Mouse (Mus musculus) midbrain, postnatal 0 days (tissue): ENCODE data around the gene Rpl23. TPM values are rescaled to one million over a fixed set of nuclear protein-coding genes. Genes with fewer than 3 reads are reported as not detected.

Source experiments
- ATAC-seq: fragments of 200-750 bp; cut with Nextera tagmentation; 2 replicates; pipeline ENCODE4 v1.8.0; 2017; ENCODE audit warnings: moderate number of reproducible peaks, mild to moderate bottlenecking, moderate TSS enrichment, moderate library complexity; ENCODE audit not compliant: low FRiP score
- DNase-seq: peaks from one replicate; pipeline ENCODE4 v3.0.0-alpha.2; 2015; ENCODE audit warnings: low spot score
- H3K27ac ChIP-seq: fragments of 300-500 bp; sonication (generic); 2 replicates; pipeline ENCODE4 v1.5.1; 2014; ENCODE audit warnings: low read depth, mild to moderate bottlenecking, low read length, mixed read lengths
- H3K27me3 ChIP-seq: fragments of 300-500 bp; sonication (generic); 2 replicates; pipeline ENCODE4 v1.6.1; 2014; ENCODE audit warnings: low read length, control low read depth, mixed read lengths; ENCODE audit not compliant: insufficient read depth
- H3K36me3 ChIP-seq: fragments of 300-500 bp; sonication (generic); 2 replicates; pipeline ENCODE4 v1.6.1; 2014; ENCODE audit warnings: low read length, control low read depth, mixed read lengths; ENCODE audit not compliant: insufficient read depth
- H3K4me1 ChIP-seq: fragments of 300-500 bp; sonication (generic); 2 replicates; pipeline ENCODE4 v1.6.1; 2014; ENCODE audit warnings: mild to moderate bottlenecking, control low read depth, antibody characterized with exemption, low read length, mixed read lengths; ENCODE audit not compliant: insufficient read depth
- H3K4me2 ChIP-seq: fragments of 300-500 bp; sonication (generic); 2 replicates; pipeline ENCODE4 v1.6.1; 2014; ENCODE audit warnings: low read depth, mild to moderate bottlenecking, low read length, mixed read lengths; ENCODE audit not compliant: poor library complexity, severe bottlenecking
- H3K4me3 ChIP-seq: fragments of 300-500 bp; sonication (generic); 2 replicates; pipeline ENCODE4 v1.5.1; 2014; ENCODE audit warnings: low read depth, mild to moderate bottlenecking, low read length, moderate library complexity
- H3K9ac ChIP-seq: fragments of 300-500 bp; sonication (generic); replicated peaks from 2 replicates; pipeline ENCODE4 v1.6.1; 2014; ENCODE audit warnings: mild to moderate bottlenecking, low read length, moderate library complexity, mixed read lengths; ENCODE audit not compliant: poor library complexity, severe bottlenecking
- H3K9me3 ChIP-seq: fragments of 300-500 bp; sonication (generic); 2 replicates; pipeline ENCODE4 v1.6.1; 2016; ENCODE audit warnings: low read length, control low read depth
- CTCF ChIP-seq: IDR thresholded peaks from 2 replicates; pipeline ENCODE4 v1.5.1; 2016; ENCODE audit warnings: antibody characterized with exemption, mild to moderate bottlenecking
- WGBS: fragments of 180-500 bp; shearing (Covaris S2); extraction: QIAGEN DNeasy Blood & Tissue Kit; methylation state at CpG from one replicate; pipeline ENCODE4 v1.1.7; 2014; 5-methylcytosine and 5-hydroxymethylcytosine counted together
- polyA plus RNA-seq: library from polyadenylated mRNA; unstranded; fragments of >200 nt; fragmentation: Nextera tagmentation; extraction: Ambion mirVana; gene quantifications from 2 replicates; pipeline ENCODE4 v1.2.1, GENCODE M21; 2015
- total RNA-seq: library from RNA; depleted of rRNA; stranded (reverse); fragments of >200 nt; gene quantifications from 2 replicates; pipeline ENCODE4 v1.2.3, GENCODE M21; 2014

The Rpl23 gene
- total and polyA plus RNA-seq, 2 experiments from 2014 or later: 177 to 329 TPM

DNA sequence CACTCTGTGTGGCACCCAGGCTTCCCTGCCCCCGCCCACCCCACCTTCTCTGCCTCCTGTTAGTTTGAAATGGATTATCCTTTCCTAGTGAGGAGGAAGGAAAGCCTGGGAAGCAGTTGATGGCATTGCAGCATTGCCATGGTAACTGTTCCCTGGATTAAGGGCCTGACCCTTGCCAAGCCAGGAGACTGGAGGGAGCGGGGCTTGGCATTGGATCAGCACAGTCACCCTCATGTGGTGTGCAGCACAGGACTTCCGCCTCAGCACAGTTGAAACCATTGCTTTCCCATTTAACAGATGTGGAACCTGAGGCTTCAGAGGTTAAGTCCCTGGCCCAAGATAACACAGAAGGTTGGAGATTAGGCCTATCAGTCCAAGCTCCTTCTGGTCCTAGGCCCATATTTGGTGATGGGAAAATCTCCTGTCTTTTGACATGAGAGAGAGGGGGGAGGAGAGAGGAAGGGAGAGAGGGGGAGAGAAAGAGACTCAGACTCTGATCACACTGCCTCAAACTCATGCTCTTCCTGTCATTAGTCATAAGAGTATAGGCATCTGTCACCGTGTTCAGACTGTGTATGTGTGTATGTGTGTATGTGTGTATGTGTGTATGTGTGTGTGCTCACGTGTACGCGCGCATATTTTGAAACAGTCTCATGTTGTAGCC lies 39.3 kb upstream of the Rpl23 start:
- DNase-seq (no peak), ATAC-seq (no peak)
- Histone ChIP-seq H3K4me2 (no peak overlapping the region), H3K9ac (no peak overlapping the region), H3K27ac (no peak overlapping the region), H3K9me3 (no peaks in the 10 kb centered on the region), H3K4me1 (no peaks in the 10 kb centered on the region), H3K27me3 (no peaks in the 10 kb centered on the region), H3K4me3 (no peak overlapping the region), H3K36me3 (peaks cover 59% of the 10 kb centered on the region)
- WGBS: 93% methylated on average over 8 of the region's 8 CpGs
- TF ChIP-seq CTCF: no peak

DNA sequence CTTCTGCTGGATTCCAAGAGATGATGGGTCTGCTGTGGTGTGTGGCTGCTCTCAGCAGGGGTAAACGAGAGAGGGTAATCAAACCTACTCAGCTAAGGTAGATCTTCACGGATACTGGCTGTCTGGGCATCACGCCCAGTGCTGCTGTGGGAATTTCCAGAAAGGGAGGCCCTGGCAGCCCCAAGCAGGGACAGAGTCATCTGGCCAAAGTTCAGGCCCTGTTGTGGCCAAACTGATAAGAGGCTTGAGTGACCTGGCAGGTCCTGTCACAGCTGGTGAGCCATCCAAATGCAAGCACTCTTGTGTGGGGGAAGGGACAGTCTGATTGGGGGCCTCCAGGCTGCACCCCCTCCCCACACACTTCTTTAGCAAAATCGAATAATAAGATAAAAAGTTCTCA lies 38.6 kb upstream of the Rpl23 start:
- Histone ChIP-seq H3K27ac (no peak overlapping the region), H3K9ac (no peak overlapping the region), H3K4me2 (no peak overlapping the region), H3K4me3 (no peak overlapping the region), H3K36me3 (peaks cover 63% of the 10 kb centered on the region), H3K4me1 (no peaks in the 10 kb centered on the region), H3K9me3 (no peaks in the 10 kb centered on the region), H3K27me3 (no peaks in the 10 kb centered on the region)
- TF ChIP-seq CTCF: no peak
- WGBS: 62% methylated on average over 4 of the region's 4 CpGs
- no peak for ATAC-seq
- DNase-seq: no peak

DNA sequence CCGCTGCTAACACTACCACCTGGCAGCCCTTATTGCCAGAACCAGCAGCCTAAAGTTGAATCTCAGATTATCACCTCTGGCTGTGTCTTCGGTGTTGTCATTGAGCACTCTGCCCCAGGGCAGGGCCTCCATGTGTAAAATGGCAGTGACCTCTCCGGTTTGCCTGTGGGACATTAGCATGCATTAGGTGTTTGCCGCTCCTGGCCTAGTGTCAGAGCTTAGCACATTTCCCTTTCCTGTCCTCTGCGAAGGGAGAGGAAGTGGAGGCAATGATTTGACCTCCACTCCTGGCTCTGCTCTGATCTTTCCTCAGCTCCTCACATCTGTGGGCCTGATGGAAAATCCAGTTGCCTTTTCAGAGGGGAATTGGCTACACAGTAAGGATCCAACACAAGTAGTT lies 37.7 kb upstream of the Rpl23 start:
- TF ChIP-seq CTCF: no peak
- WGBS: 81% methylated on average over 5 of the region's 5 CpGs
- H3K27me3 ChIP-seq: no peaks in the 10 kb centered on the region
- no peak overlapping the region for H3K27ac ChIP-seq
- H3K4me3 ChIP-seq: no peak overlapping the region
- H3K4me1 ChIP-seq: no peaks in the 10 kb centered on the region
- H3K9ac ChIP-seq: no peak overlapping the region
- peaks cover 62% of the 10 kb centered on the region for H3K36me3 ChIP-seq
- ATAC-seq (no peak), DNase-seq (no peak)
- no peak overlapping the region for H3K4me2 ChIP-seq
- no peaks in the 10 kb centered on the region for H3K9me3 ChIP-seq

DNA sequence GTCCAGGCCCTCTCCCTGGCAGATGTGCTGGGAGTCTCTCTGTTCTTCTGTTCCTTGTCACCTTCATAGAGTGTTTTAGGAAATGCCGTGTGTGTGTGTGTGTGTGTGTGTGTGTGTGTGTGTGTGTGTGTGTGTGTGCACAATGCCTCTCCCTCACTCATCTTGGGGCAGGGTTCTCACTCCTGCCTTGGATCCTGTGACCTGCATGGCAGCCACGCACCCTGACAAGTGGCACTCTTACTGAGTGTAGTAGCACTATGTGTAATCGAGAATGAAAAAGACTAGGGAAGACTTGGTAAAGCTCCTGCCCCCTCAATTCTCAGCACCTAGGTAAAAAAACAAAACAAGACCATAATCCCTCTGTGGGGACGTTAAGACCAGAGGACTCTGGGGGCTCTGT lies 36.9 kb upstream of the Rpl23 start:
- H3K4me1 ChIP-seq: no peaks in the 10 kb centered on the region
- H3K9ac ChIP-seq: no peak overlapping the region
- DNase-seq (no peak), ATAC-seq (no peak)
- H3K4me3 ChIP-seq: no peak overlapping the region
- WGBS: 50% methylated on average over 4 of the region's 4 CpGs
- H3K27ac ChIP-seq: peak overlapping the region; percentile 47; the same call in 1 of the 2 replicates
- no peak overlapping the region for H3K4me2 ChIP-seq
- no peaks in the 10 kb centered on the region for H3K9me3 ChIP-seq
- no peak for TF ChIP-seq CTCF
- H3K27me3 ChIP-seq: no peaks in the 10 kb centered on the region
- peaks cover 59% of the 10 kb centered on the region for H3K36me3 ChIP-seq

DNA sequence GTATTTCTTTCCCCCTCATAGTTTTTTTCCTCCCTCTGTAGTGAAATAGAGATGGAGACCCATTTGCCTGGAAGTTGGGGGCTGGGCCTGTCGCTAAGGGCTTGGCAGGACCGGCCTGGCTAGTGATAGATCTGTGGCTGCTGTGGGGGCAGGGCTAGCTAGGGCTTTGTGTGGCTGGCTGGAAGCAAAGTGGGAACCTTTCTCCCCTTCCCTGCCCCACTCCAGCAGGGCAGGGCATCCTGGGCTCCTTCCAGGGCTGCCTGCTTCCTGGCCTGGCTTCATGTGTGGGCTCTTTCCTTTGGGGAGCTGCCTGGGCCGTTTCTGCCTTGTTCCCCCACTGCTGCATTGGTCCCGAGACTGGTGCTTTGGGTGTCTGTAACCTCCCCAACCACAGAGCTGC lies 36.3 kb upstream of the Rpl23 start:
- peaks cover 4% of the 10 kb centered on the region; the same call in 1 of the 2 replicates for H3K4me1 ChIP-seq
- no peaks in the 10 kb centered on the region for H3K9me3 ChIP-seq
- ATAC-seq (peak; percentile 70), DNase-seq (peak; percentile 81)
- H3K9ac ChIP-seq: no peak overlapping the region
- no peaks in the 10 kb centered on the region for H3K27me3 ChIP-seq
- WGBS: 13% methylated on average over 4 of the region's 4 CpGs
- no peak overlapping the region for H3K4me3 ChIP-seq
- H3K4me2 ChIP-seq: no peak overlapping the region
- TF ChIP-seq CTCF: no peak
- peaks cover 57% of the 10 kb centered on the region for H3K36me3 ChIP-seq
- peak overlapping the region; percentile 47; the same call in 1 of the 2 replicates for H3K27ac ChIP-seq

DNA sequence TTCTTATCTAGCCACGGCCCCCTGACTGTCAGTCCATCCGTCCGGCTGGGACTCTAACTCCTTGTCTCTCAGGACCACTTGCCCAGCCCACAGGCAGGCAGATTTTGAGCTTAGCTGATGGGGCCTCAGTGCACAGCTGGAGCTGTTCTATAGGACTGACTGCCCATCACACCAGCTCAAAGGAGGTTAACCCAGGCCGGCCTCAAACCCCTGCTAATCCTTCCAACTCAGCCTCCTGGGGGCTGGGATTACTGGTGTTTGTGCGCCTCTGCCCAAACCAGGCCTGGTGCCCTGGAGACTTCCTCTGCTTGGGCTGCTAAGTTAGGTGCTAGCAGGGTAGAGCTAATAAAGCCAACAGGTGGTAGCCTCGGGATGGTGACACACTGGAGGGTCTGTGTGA lies 35.8 kb upstream of the Rpl23 start:
- Histone ChIP-seq H3K4me2 (no peak overlapping the region), H3K27me3 (no peaks in the 10 kb centered on the region), H3K4me1 (peaks cover 9% of the 10 kb centered on the region), H3K36me3 (peaks cover 53% of the 10 kb centered on the region), H3K27ac (0 out of 2 replicates have a peak overlapping the region, but pooled peaks have one; percentile 47), H3K9me3 (no peaks in the 10 kb centered on the region), H3K4me3 (no peak overlapping the region), H3K9ac (no peak overlapping the region)
- TF ChIP-seq CTCF: no peak
- WGBS: 19% methylated on average over 6 of the region's 6 CpGs
- no peak for DNase-seq
- no peak for ATAC-seq
